Mouse (Mus musculus) MEL (cell line): ENCODE results near the gene Ptgfr. TPM values are rescaled to one million over a fixed set of nuclear protein-coding genes. Genes with fewer than 3 reads are reported as not detected.

ENCODE experiments used
- DNase-seq: peaks from one replicate; pipeline ENCODE4 v3.0.0; 2011; ENCODE audit warnings: low read depth, low spot score
- H3K27ac ChIP-seq: 2 replicates; pipeline ENCODE4 v1.5.1; 2012; ENCODE audit warnings: low read depth, mild to moderate bottlenecking, control low read depth, low read length, moderate library complexity; ENCODE audit not compliant: control insufficient read depth
- H3K27me3 ChIP-seq, 2 experiments: fragments of 150-350 bp in 1 of 2; sonication (generic) in 1 of 2; 2 replicates each; pipeline ENCODE4 v1.6.1; 2012; ENCODE audit warnings: low read length in 2 of 2, mild to moderate bottlenecking in 2 of 2, improper control_type of control experiment in 1 of 2, moderate library complexity in 1 of 2; ENCODE audit not compliant: insufficient read depth in 2 of 2, control insufficient read depth in 1 of 2
- H3K36me3 ChIP-seq, 2 experiments: 2 replicates each; pipeline ENCODE4 v1.6.1; 2012 to 2014; ENCODE audit warnings: low read length in 2 of 2, improper control_type of control experiment in 1 of 2, inconsistent platforms in 1 of 2, mild to moderate bottlenecking in 1 of 2; ENCODE audit not compliant: insufficient read depth in 2 of 2, control insufficient read depth in 1 of 2
- H3K4me1 ChIP-seq, 2 experiments: fragments of 150-350 bp in 1 of 2; sonication (generic) in 1 of 2; 2 replicates each; pipeline ENCODE4 v1.6.1; 2012; ENCODE audit warnings: low read length in 2 of 2, improper control_type of control experiment in 1 of 2, mild to moderate bottlenecking in 1 of 2; ENCODE audit not compliant: insufficient read depth in 2 of 2, control insufficient read depth in 1 of 2
- H3K4me3 ChIP-seq, 2 experiments: fragments of 150-350 bp in 1 of 2; sonication (generic) in 1 of 2; 2 replicates each; pipeline ENCODE4 v1.5.1; 2012; ENCODE audit warnings: low read depth in 2 of 2, low read length in 2 of 2, mild to moderate bottlenecking in 2 of 2, moderate library complexity in 2 of 2, control low read depth in 1 of 2, improper control_type of control experiment in 1 of 2; ENCODE audit not compliant: control insufficient read depth in 1 of 2, insufficient read depth in 1 of 2
- H3K79me2 ChIP-seq: 2 replicates; pipeline ENCODE4 v1.6.1; 2012; ENCODE audit warnings: mild to moderate bottlenecking, low read length, moderate library complexity; ENCODE audit not compliant: control insufficient read depth, poor library complexity, insufficient read depth
- H3K9ac ChIP-seq: 2 replicates; pipeline ENCODE4 v1.6.1; 2012; ENCODE audit warnings: low read depth, mild to moderate bottlenecking, control low read depth, low read length, moderate library complexity; ENCODE audit not compliant: control insufficient read depth, poor library complexity, severe bottlenecking
- H3K9me3 ChIP-seq: fragments of 150-350 bp; sonication (generic); replicated peaks from 2 replicates; pipeline ENCODE4 v1.6.1; 2012; ENCODE audit warnings: mild to moderate bottlenecking, low read length, improper control_type of control experiment, moderate library complexity; ENCODE audit not compliant: insufficient read depth
- BHLHE40 ChIP-seq: IDR thresholded peaks from 2 replicates; pipeline ENCODE4 v1.6.1; 2012; ENCODE audit warnings: low read depth, mild to moderate bottlenecking, inconsistent platforms, low read length, improper control_type of control experiment, borderline replicate concordance
- CHD1 ChIP-seq: IDR thresholded peaks from 2 replicates; pipeline ENCODE4 v1.6.1; 2012; ENCODE audit warnings: low read depth, mild to moderate bottlenecking, inconsistent platforms, low read length, improper control_type of control experiment
- CHD2 ChIP-seq: IDR thresholded peaks from 2 replicates; pipeline ENCODE4 v1.6.1; 2011; ENCODE audit warnings: low read length, improper control_type of control experiment
- EP300 ChIP-seq, 2 experiments: IDR thresholded peaks; 2 replicates each; pipeline ENCODE4 v1.6.1; 2011; ENCODE audit warnings: improper control_type of control experiment in 2 of 2, low read length in 2 of 2, low read depth in 1 of 2, mild to moderate bottlenecking in 1 of 2
- ETS1 ChIP-seq: IDR thresholded peaks from 2 replicates; pipeline ENCODE4 v1.6.1; 2012; ENCODE audit warnings: low read depth, mild to moderate bottlenecking, inconsistent platforms, low read length, improper control_type of control experiment, moderate library complexity
- GABPA ChIP-seq: IDR thresholded peaks from 2 replicates; pipeline ENCODE4 v1.6.1; 2012; ENCODE audit warnings: low read depth, mild to moderate bottlenecking, inconsistent platforms, low read length, improper control_type of control experiment, moderate library complexity
- GATA1 ChIP-seq: IDR thresholded peaks from 2 replicates; pipeline ENCODE4 v1.6.1; 2011; ENCODE audit warnings: low read depth, low read length, improper control_type of control experiment
- HCFC1 ChIP-seq: IDR thresholded peaks from 2 replicates; pipeline ENCODE4 v1.6.1; 2012; ENCODE audit warnings: low read depth, mild to moderate bottlenecking, inconsistent platforms, low read length, improper control_type of control experiment, moderate library complexity
- KAT2A ChIP-seq: conservative IDR thresholded peaks from 2 replicates; pipeline ENCODE4 v1.6.1; 2012; ENCODE audit warnings: low read depth, low read length, improper control_type of control experiment, inconsistent platforms
- MAFK ChIP-seq: IDR thresholded peaks from 2 replicates; pipeline ENCODE4 v1.6.1; 2011; ENCODE audit warnings: low read depth, mild to moderate bottlenecking, low read length, improper control_type of control experiment, borderline replicate concordance
- MXI1 ChIP-seq: IDR thresholded peaks from 2 replicates; pipeline ENCODE4 v1.6.1; 2011; ENCODE audit warnings: mild to moderate bottlenecking, low read depth, low read length, improper control_type of control experiment
- NELFE ChIP-seq: IDR thresholded peaks from 2 replicates; pipeline ENCODE4 v1.6.1; 2011; ENCODE audit warnings: low read depth, low read length, improper control_type of control experiment
- NRF1 ChIP-seq: IDR thresholded peaks from 2 replicates; pipeline ENCODE4 v1.6.1; 2014; ENCODE audit warnings: low read depth, mild to moderate bottlenecking, inconsistent platforms, low read length, improper control_type of control experiment, moderate library complexity; ENCODE audit not compliant: poor library complexity, insufficient read depth, severe bottlenecking
- POLR2A ChIP-seq, 2 experiments: IDR thresholded peaks; 2 replicates each; pipeline ENCODE4 v1.6.1; 2011 to 2012; ENCODE audit warnings: low read length in 2 of 2, mild to moderate bottlenecking in 2 of 2, control low read depth in 1 of 2, improper control_type of control experiment in 1 of 2, low read depth in 1 of 2, moderate library complexity in 1 of 2; ENCODE audit not compliant: control insufficient read depth in 1 of 2, insufficient read depth in 1 of 2, poor library complexity in 1 of 2
- POLR2AphosphoS5 ChIP-seq: IDR thresholded peaks from 2 replicates; pipeline ENCODE4 v1.6.1; 2012; ENCODE audit warnings: low read depth, borderline replicate concordance, mild to moderate bottlenecking, inconsistent platforms, low read length, moderate library complexity, mixed read lengths
- RAD21 ChIP-seq: IDR thresholded peaks from 2 replicates; pipeline ENCODE4 v1.6.1; 2011; ENCODE audit warnings: mild to moderate bottlenecking, low read depth, low read length, improper control_type of control experiment
- RCOR1 ChIP-seq: IDR thresholded peaks from 2 replicates; pipeline ENCODE4 v1.6.1; 2012; ENCODE audit warnings: low read depth, mild to moderate bottlenecking, inconsistent platforms, low read length, improper control_type of control experiment
- SIN3A ChIP-seq: IDR thresholded peaks from 2 replicates; pipeline ENCODE4 v1.6.1; 2012; ENCODE audit warnings: low read length, improper control_type of control experiment, inconsistent platforms
- USF1 ChIP-seq: IDR thresholded peaks from 2 replicates; pipeline ENCODE4 v1.6.1; 2014; ENCODE audit warnings: low read depth, mild to moderate bottlenecking, inconsistent platforms, low read length, improper control_type of control experiment, moderate library complexity
- ZKSCAN1 ChIP-seq: IDR thresholded peaks from 2 replicates; pipeline ENCODE4 v1.6.1; 2012; ENCODE audit warnings: low read depth, mild to moderate bottlenecking, inconsistent platforms, low read length, improper control_type of control experiment, moderate library complexity
- polyA plus RNA-seq, 2 experiments: library from polyadenylated mRNA; stranded (reverse) in 1 of 2; unstranded in 1 of 2; fragments of >175 nt in 1 of 2; fragments of >200 nt in 1 of 2; gene quantifications; 2 replicates each; pipeline versions ENCODE4 v1.2.1 to v1.2.4; 2012; ENCODE audit warnings: low replicate concordance in 2 of 2, low read depth in 1 of 2; ENCODE audit not compliant: insufficient read length in 2 of 2, insufficient read depth in 1 of 2, missing spikeins in 1 of 2
- total RNA-seq: library from RNA; depleted of rRNA; stranded (reverse); fragments of 300-350 nt; gene quantifications from 2 replicates; pipeline ENCODE4 v1.2.3, GENCODE M21; 2012; rRNA removed

Ptgfr gene
- total RNA-seq (not detected in 2 replicates), polyA plus RNA-seq (not detected)

GRCm38 (mm10) chr3:151836871-151837680, at the start of gene Ptgfr:
Ptgfr (minus strand) TSS chr3:151837630.
- H3K4me1 ChIP-seq: no peaks in the 10 kb centered on the region
- H3K9ac ChIP-seq: no peak within 1 kb of the TSS
- DNase-seq: no peak
- H3K36me3 ChIP-seq: no peaks in the 10 kb centered on the region
- no peaks in the 10 kb centered on the region for H3K27me3 ChIP-seq
- TF ChIP-seq BHLHE40 (no peak), POLR2A (IDR thresholded peaks at IDR 0.05; ENCODE audit: control insufficient read depth in 1 of 2, insufficient read depth in 1 of 2, low read depth in 1 of 2, low read length in 2 of 2, poor library complexity in 1 of 2) (no peak), ZKSCAN1 (no peak), MAFK (no peak), GABPA (no peak), MXI1 (no peak), EP300 (IDR thresholded peaks at IDR 0.05; ENCODE audit: low read depth in 1 of 2, low read length in 2 of 2) (no peak), CHD2 (no peak), RCOR1 (no peak), USF1 (no peak), ETS1 (no peak), NRF1 (no peak), NELFE (no peak), RAD21 (no peak), GATA1 (no peak), SIN3A (no peak), POLR2AphosphoS5 (no peak), KAT2A (no peak), CHD1 (no peak)
- H3K79me2 ChIP-seq: no peaks in the 10 kb centered on the region
- H3K27ac ChIP-seq: no peak within 1 kb of the TSS
- H3K4me3 ChIP-seq: no peak within 1 kb of the TSS
- no peaks in the 10 kb centered on the region for H3K9me3 ChIP-seq

- Histone ChIP-seq H3K4me3 (no peak overlapping the region), H3K4me1 (no peaks in the 10 kb centered on the region), H3K27ac (no peak overlapping the region), H3K9ac (no peak overlapping the region), H3K27me3 (no peaks in the 10 kb centered on the region), H3K36me3 (no peaks in the 10 kb centered on the region), H3K9me3 (no peaks in the 10 kb centered on the region), H3K79me2 (no peaks in the 10 kb centered on the region)
- TF ChIP-seq HCFC1: no peak
- TF ChIP-seq RCOR1: no peak
- DNase-seq: no peak
These were observed 46.5 kb upstream of the Ptgfr start for GRCm38 (mm10) chr3:151883881-151884280.
